Mouse (Mus musculus): Measurements from ENCODE around the gene Rcor1.

Rcor1 gene

GRCm38 (mm10) chr12:111125666-111126065 lies 86.5 kb downstream of the Rcor1 start:
- DNase-seq (ENCODE audit: low read depth), result no peak

GRCm38 (mm10) chr12:111134169-111134568 lies 95.0 kb downstream of the Rcor1 start:
- DNase-seq (ENCODE audit: low read depth), result no peak

GRCm38 (mm10) chr12:111134791-111135733 lies 95.9 kb downstream of the Rcor1 start:
- peak; percentile 45 for DNase-seq (ENCODE audit: low read depth)

DNA sequence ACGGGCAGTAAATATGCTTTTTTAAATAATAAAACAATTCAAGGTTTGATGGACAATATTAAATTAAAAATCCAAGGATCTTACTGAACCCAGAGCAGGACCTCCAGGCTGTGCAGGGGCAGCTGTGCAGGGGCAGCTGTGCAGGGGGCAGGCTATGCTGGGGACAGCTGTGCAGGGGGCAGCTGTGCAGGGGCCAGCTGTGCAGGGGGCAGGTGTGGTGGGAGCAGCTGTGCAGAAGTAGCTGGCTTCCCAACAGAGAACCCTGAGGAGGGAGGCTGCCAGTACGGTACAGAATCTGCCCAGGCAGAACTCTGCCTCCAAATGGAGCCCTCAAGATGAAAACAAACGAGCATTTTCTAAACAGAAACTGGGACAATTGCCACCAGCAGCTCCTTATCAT lies 96.8 kb downstream of the Rcor1 start:
- no peak for DNase-seq (ENCODE audit: low read depth)

DNA sequence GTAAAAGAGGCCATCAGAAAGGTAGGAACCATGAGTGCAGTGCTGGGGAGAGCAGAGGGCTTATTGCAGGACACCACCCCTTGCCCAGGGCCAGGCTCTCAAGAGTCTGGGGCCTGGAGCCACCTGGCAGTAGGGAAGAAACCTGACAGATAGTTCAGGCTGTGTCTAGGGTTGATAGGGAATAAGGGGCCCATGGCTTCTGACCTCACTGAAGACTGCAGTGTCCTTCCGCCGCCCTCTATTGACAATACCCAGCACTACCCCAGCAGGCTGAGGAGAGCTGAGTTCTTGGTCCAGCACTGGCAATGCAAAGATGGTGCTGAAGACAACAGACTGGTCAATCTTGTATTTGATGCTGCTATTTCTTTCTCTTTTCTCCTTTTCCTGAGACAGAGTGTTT lies 97.9 kb downstream of the Rcor1 start:
- DNase-seq (ENCODE audit: low read depth), result no peak

DNA sequence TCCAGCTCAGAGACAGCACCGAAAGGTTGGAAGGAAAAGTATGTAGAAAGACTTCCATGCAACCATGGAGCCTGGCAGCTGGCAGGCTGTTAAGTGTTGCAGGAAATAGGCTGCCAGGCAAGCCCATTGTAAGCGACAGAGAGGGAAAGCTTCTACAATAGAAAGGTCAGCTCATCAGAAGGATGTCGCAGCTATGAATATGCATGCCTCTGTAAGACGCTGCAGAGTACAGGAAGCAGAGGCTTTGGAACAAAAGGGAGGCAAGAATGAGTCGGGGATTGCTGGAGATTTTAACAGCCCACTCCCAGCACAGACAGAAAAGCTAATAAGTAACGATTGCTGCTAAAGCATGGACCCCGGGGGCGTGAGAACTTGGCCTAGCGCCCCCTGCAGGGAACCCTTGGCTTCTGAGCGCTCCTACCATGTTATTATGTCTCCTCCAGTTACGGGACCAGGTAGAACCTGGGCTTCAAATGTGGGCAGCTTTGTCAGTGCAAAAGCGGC lies 103.9 kb downstream of the Rcor1 start:
- DNase-seq (ENCODE audit: low read depth), result no peak

DNA sequence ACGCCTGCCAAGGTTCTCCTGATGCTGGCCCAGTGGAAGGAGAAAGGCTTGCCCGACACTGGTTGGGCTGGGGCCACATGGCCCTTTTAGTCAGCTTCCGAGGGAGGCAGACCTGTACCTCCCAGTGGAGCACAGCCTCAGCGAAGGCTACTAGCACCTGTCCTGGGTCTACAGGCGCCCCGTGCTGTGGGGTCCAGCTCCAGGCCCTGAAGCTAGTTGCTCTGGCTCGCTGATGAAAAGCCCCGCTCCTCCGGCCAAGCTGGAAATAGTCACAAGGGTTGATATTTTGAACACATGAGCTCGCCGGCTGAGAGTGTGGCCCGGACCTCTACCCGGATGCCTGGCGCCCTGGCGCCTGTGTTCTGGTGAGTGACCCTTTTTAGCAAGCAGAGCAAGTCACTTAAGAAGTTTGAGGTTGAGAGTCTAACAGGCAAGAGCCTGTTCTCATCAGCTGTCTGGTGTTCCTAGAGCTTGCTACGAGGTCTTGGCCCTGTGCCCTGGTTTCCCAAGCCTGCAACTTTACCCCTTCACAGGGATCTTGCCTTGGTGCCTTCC lies 104.4 kb downstream of the Rcor1 start:
- peak; percentile 42 for DNase-seq (ENCODE audit: low read depth)

- no peak for DNase-seq (ENCODE audit: low read depth)
Measured at GRCm38 (mm10) chr12:111144598-111144997, 105.4 kb downstream of the Rcor1 start.

DNA sequence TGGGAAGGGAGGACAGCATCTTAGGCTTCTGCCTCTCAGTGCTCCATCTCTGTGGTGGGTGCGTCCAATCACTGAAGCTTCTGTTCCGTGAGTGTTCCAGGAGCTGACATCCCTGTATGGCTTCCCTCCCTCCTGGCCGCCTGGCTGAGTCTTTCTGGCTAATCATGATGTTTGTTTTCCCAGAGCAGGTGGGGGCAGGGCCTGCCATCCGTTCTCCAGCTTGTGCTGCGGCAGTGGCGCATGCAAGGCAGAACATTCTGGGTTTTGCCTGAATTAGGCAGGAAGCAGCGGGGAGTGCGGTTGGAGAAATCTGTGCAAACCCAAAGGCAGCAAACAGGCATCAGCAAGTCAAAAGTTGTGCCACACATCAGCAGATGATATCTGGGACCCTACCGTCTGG lies 106.1 kb downstream of the Rcor1 start:
- no peak for DNase-seq (ENCODE audit: low read depth)

- DNase-seq (ENCODE audit: low read depth), result no peak
Measured at GRCm38 (mm10) chr12:111149495-111150235, 110.5 kb downstream of the Rcor1 start.

GRCm38 (mm10) chr12:111150236-111150596 lies 111.1 kb downstream of the Rcor1 start:
- DNase-seq (ENCODE audit: low read depth), result no peak

DNA sequence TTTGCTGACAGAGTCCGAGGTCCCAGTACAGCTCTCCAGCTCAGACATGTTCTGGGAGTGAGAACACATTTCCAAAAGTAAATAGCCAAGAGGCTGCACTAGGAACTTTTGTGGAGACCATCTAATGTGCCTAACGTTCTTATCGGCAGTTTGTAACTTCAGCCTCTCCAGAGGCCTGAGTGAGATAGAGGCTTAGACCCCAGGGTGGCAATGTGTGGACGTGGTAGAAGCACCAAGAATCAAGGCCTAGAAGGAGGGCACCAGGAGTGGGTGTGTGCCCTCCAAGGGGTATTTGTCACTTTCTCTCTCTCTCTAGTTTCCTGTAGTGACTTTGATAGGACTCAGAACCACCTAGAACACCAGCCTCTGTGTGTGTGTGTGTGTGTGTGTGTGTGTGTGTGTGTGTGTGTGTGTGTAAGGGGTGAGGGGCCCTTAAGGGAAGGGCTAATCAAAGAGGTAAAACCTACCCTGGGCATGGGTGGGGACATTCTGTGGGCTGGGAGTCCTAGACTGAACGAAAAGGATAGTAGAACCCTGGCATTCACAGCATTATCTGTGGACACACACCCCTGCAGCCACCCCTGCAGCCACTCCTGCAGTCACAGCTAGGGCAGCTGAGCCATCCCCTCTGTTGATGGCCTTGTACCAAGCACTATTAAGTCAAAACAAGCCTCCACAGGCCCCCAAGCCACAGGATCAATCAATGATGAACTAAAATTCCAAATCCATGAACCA lies 112.4 kb downstream of the Rcor1 start:
- DNase-seq (ENCODE audit: low read depth), result no peak

GRCm38 (mm10) chr12:111152579-111152978 lies 113.4 kb downstream of the Rcor1 start:
- DNase-seq (ENCODE audit: low read depth), result no peak

GRCm38 (mm10) chr12:111152981-111153710 lies 114.0 kb downstream of the Rcor1 start:
- DNase-seq (ENCODE audit: low read depth), result no peak

DNA sequence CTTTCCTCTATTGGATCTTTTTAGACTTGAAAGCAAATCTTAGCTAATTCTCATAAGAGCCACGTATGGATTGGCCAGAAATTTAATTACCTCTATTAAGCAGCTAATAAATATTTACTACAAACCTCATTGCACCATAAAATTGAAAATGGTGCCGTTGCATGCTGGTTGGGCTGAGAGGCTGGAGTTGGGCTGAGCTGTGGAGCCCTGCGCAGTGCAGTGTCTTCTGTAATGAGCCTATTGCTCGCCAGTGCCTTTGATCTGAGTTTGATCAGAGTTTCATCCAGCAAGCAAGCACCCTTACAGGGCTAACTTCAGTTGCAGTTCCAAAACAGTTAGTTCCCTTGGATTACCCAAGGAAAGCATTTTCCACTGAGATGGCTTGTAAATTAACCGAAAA lies 114.8 kb downstream of the Rcor1 start:
- no peak for DNase-seq (ENCODE audit: low read depth)

- no peak for DNase-seq (ENCODE audit: low read depth)
Measured at GRCm38 (mm10) chr12:111154641-111155040, 115.5 kb downstream of the Rcor1 start.

DNA sequence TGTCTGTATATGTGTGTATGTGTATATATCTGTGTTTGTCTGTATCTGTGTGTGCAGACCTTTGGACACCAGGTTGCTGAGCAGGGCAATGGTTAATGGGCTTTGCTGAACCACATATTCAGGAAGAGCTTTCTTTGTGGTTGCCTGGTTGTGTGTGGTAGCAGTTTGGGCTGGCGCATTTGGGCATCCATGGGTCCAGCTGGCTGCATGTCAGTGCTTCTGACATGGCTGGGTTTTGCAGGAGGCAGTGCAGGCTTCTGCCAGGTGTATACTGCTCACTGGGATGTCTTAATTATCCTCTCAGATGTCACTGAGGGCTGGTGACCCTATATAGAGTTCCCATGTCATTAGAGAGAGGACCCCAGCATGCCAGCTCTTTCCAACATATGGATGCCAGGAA lies 116.6 kb downstream of the Rcor1 start:
- DNase-seq (ENCODE audit: low read depth), result no peak

GRCm38 (mm10) chr12:111159659-111160428 lies 120.7 kb downstream of the Rcor1 start:
- no peak for DNase-seq (ENCODE audit: low read depth)

DNA sequence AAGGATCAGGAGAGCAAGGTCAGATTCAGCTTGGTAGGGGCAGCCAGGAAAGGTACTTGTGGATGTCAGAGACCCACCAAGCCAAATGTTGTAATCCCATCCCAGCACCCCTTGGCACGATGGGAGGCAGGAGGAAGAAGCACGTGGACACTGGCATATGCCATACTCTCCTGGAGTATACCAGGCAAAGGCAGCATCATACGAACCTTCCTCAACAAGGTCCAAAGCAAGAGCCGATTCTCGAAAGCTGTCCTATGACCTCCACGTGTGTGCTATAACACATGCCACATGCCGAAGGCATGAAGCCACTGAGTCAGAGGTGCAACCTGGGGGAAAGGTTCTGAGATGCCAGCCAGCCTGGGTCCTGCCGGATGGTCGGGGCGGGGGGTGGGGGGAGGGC lies 121.7 kb downstream of the Rcor1 start:
- no peak for DNase-seq (ENCODE audit: low read depth)

DNA sequence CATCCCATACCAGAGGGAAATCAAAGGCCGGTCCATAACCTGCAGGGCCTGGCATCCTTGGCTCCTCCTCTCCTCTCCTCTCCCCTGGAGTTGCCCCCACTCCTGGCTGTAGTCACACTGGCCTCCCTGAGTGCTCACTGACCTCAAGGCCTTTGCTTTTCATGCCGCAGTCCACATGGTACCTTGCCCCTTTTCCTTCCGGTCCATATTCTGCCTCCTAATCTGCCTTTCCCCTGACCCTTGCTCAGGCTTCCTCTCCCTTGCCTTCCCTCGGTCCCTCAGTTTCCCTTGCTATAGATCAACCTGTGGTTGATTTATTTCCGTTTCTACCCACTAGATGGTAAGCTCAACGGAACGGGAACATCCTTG lies 122.8 kb downstream of the Rcor1 start:
- no peak for DNase-seq (ENCODE audit: low read depth)

Measured in NIH3T3 (cell line).